Mouse (Mus musculus) kidney, embryonic 14.5 days (tissue): ENCODE data around the gene Olfr678. TPM values are rescaled to one million over a fixed set of nuclear protein-coding genes. Genes with fewer than 3 reads are reported as not detected.
"Not testable (repeated sequence)": the region's sequence is repeated elsewhere in the genome, so short reads cannot be mapped to it uniquely, and the experiment has no call there.

Experiments used
- ATAC-seq: fragments of 200-750 bp; cut with Nextera tagmentation; 2 replicates; pipeline ENCODE4 v1.8.0; 2017; ENCODE audit warnings: moderate number of reproducible peaks, mild to moderate bottlenecking, moderate TSS enrichment, moderate library complexity; ENCODE audit not compliant: low FRiP score, low TSS enrichment
- H3K27ac ChIP-seq: fragments of 300-500 bp; sonication (generic); 2 replicates; pipeline ENCODE4 v1.5.1; 2014; ENCODE audit warnings: low read depth, mild to moderate bottlenecking, low read length, moderate library complexity, mixed read lengths
- H3K27me3 ChIP-seq: fragments of 300-500 bp; sonication (generic); 2 replicates; pipeline ENCODE4 v1.6.1; 2014; ENCODE audit warnings: mild to moderate bottlenecking, low read length; ENCODE audit not compliant: control insufficient read depth, insufficient read depth
- H3K36me3 ChIP-seq: fragments of 300-500 bp; sonication (generic); 2 replicates; pipeline ENCODE4 v1.6.1; 2014; ENCODE audit warnings: low read length, mixed read lengths; ENCODE audit not compliant: control insufficient read depth, insufficient read depth
- H3K4me1 ChIP-seq: fragments of 300-500 bp; sonication (generic); 2 replicates; pipeline ENCODE4 v1.6.1; 2014; ENCODE audit warnings: low read length, mixed read lengths; ENCODE audit not compliant: control insufficient read depth, insufficient read depth
- H3K4me2 ChIP-seq: fragments of 300-500 bp; sonication (generic); replicated peaks from 2 replicates; pipeline ENCODE4 v1.6.1; 2014; ENCODE audit warnings: low read depth, mild to moderate bottlenecking, low read length
- H3K4me3 ChIP-seq: fragments of 300-500 bp; sonication (generic); 2 replicates; pipeline ENCODE4 v1.5.1; 2014; ENCODE audit warnings: mild to moderate bottlenecking, low read length
- H3K9ac ChIP-seq: fragments of 300-500 bp; sonication (generic); 2 replicates; pipeline ENCODE4 v1.6.1; 2014; ENCODE audit warnings: low read depth, mild to moderate bottlenecking, low read length, moderate library complexity
- H3K9me3 ChIP-seq: fragments of 300-500 bp; sonication (generic); 2 replicates; pipeline ENCODE4 v1.6.1; 2016; ENCODE audit warnings: low read length; ENCODE audit not compliant: control insufficient read depth
- WGBS: fragments of 180-500 bp; shearing (Covaris S2); extraction: QIAGEN DNeasy Blood & Tissue Kit; methylation state at CpG from one replicate; pipeline ENCODE4 v1.1.7; 2014; 5-methylcytosine and 5-hydroxymethylcytosine counted together
- polyA plus RNA-seq: library from polyadenylated mRNA; unstranded; fragments of >200 nt; fragmentation: Nextera tagmentation; extraction: Ambion mirVana; gene quantifications from 2 replicates; pipeline ENCODE4 v1.2.1, GENCODE M21; 2014

Olfr678 gene
- not detected in 2 replicates for polyA plus RNA-seq

- Histone ChIP-seq H3K9me3 (no peaks in the 10 kb centered on the region), H3K27ac (no peak within 1 kb of the TSS), H3K36me3 (no peaks in the 10 kb centered on the region), H3K4me1 (no peaks in the 10 kb centered on the region), H3K4me3 (no peak within 1 kb of the TSS), H3K9ac (no peak within 1 kb of the TSS), H3K4me2 (no peak within 1 kb of the TSS), H3K27me3 (no peaks in the 10 kb centered on the region)
- no peak for ATAC-seq
- 82% methylated on average over 1 of the region's 1 CpGs for WGBS
Measured at GRCm38 (mm10) chr7:105064175-105064574, at the start of gene Olfr678. Olfr678 (plus strand) TSS chr7:105064475.

- Histone ChIP-seq H3K27ac (no peak overlapping the region), H3K4me3 (no peak overlapping the region), H3K36me3 (no peaks in the 10 kb centered on the region), H3K4me1 (no peaks in the 10 kb centered on the region), H3K9me3 (no peaks in the 10 kb centered on the region), H3K27me3 (no peaks in the 10 kb centered on the region), H3K4me2 (no peak overlapping the region), H3K9ac (no peak overlapping the region)
- 80% methylated on average over 1 of the region's 1 CpGs for WGBS
- ATAC-seq = no peak
Measured at GRCm38 (mm10) chr7:105022530-105022929, 41.7 kb upstream of the Olfr678 start.

GRCm38 (mm10) chr7:105028360-105028759 is 35.9 kb upstream of the Olfr678 start, which contains the start of gene Olfr675:
Olfr675 (minus strand) TSS chr7:105028460.
- Histone ChIP-seq H3K4me2 (no peak within 1 kb of the TSS), H3K4me1 (no peaks in the 10 kb centered on the region), H3K27ac (no peak within 1 kb of the TSS), H3K27me3 (no peaks in the 10 kb centered on the region), H3K36me3 (no peaks in the 10 kb centered on the region), H3K9me3 (no peaks in the 10 kb centered on the region), H3K4me3 (no peak within 1 kb of the TSS), H3K9ac (no peak within 1 kb of the TSS)
- WGBS = 89% methylated on average over 1 of the region's 1 CpGs
- ATAC-seq = no peak

GRCm38 (mm10) chr7:105032398-105032797 is 31.9 kb upstream of the Olfr678 start, which contains the start of gene Olfr676:
Olfr676 (plus strand) TSS chr7:105032698.
- Histone ChIP-seq H3K36me3 (no peaks in the 10 kb centered on the region), H3K27me3 (no peaks in the 10 kb centered on the region), H3K27ac (no peak within 1 kb of the TSS), H3K9me3 (no peaks in the 10 kb centered on the region), H3K4me2 (no peak within 1 kb of the TSS), H3K4me3 (no peak within 1 kb of the TSS), H3K9ac (no peak within 1 kb of the TSS), H3K4me1 (no peaks in the 10 kb centered on the region)
- ATAC-seq = no peak

GRCm38 (mm10) chr7:105033836-105034235 is 30.4 kb upstream of the Olfr678 start:
- H3K4me1 ChIP-seq, H3K4me3 ChIP-seq, H3K4me2 ChIP-seq, H3K27me3 ChIP-seq, H3K36me3 ChIP-seq, ATAC-seq, H3K9me3 ChIP-seq, H3K9ac ChIP-seq, H3K27ac ChIP-seq: not testable (repeated sequence)
- WGBS = 65% methylated on average over 5 of the region's 5 CpGs

- no peaks in the 10 kb centered on the region for H3K27me3 ChIP-seq
- H3K36me3 ChIP-seq = no peaks in the 10 kb centered on the region
- no peak for ATAC-seq
- H3K4me2 ChIP-seq = no peak overlapping the region
- no peak overlapping the region for H3K4me3 ChIP-seq
- no peak overlapping the region for H3K9ac ChIP-seq
- no peaks in the 10 kb centered on the region for H3K9me3 ChIP-seq
- no peaks in the 10 kb centered on the region for H3K4me1 ChIP-seq
- no peak overlapping the region for H3K27ac ChIP-seq
Measured at GRCm38 (mm10) chr7:105058951-105059350, 5.3 kb upstream of the Olfr678 start.

- H3K27ac ChIP-seq = no peak within 1 kb of the TSS
- H3K36me3 ChIP-seq = no peaks in the 10 kb centered on the region
- no peak within 1 kb of the TSS for H3K9ac ChIP-seq
- H3K4me1 ChIP-seq = no peaks in the 10 kb centered on the region
- H3K27me3 ChIP-seq = no peaks in the 10 kb centered on the region
- H3K4me2 ChIP-seq = no peak within 1 kb of the TSS
- no peaks in the 10 kb centered on the region for H3K9me3 ChIP-seq
- H3K4me3 ChIP-seq = no peak within 1 kb of the TSS
- no peak for ATAC-seq
- WGBS = 65% methylated on average over 1 of the region's 1 CpGs
Measured at GRCm38 (mm10) chr7:105080905-105081304, 16.6 kb downstream of the Olfr678 start, which contains the start of gene Olfr679. Olfr679 (plus strand) TSS chr7:105081205.

GRCm38 (mm10) chr7:105092717-105093116 is 28.4 kb downstream of the Olfr678 start, which contains the start of gene Olfr680-ps1:
Olfr680-ps1 (minus strand) TSS chr7:105092817.
- H3K4me2 ChIP-seq, H3K27ac ChIP-seq, H3K9ac ChIP-seq, H3K36me3 ChIP-seq, ATAC-seq, H3K9me3 ChIP-seq, H3K4me3 ChIP-seq, H3K4me1 ChIP-seq, H3K27me3 ChIP-seq: not testable (repeated sequence)

GRCm38 (mm10) chr7:105116536-105116935 is 52.3 kb downstream of the Olfr678 start, which contains the start of gene Olfr681:
Olfr681 (plus strand) TSS chr7:105116836.
- no peak within 1 kb of the TSS for H3K27ac ChIP-seq
- ATAC-seq = no peak

More at GRCm38 (mm10) chr7:105116536-105116935, 52.3 kb downstream of the Olfr678 start, which contains the start of gene Olfr681:
- Histone ChIP-seq H3K4me3 (no peak within 1 kb of the TSS), H3K4me1 (no peaks in the 10 kb centered on the region), H3K4me2 (no peak within 1 kb of the TSS), H3K9me3 (no peaks in the 10 kb centered on the region), H3K9ac (no peak within 1 kb of the TSS), H3K36me3 (no peaks in the 10 kb centered on the region), H3K27me3 (no peaks in the 10 kb centered on the region)
